Mouse (Mus musculus) retina, postnatal 1 day (tissue): ENCODE results near the gene Rab28.
"Not testable (repeated sequence)": the region's sequence is repeated elsewhere in the genome, so short reads cannot be mapped to it uniquely, and the experiment has no call there.

Experiments
- DNase-seq: peaks from one replicate; pipeline ENCODE4 v3.0.0-alpha.2; 2012

The Rab28 gene

GRCm38 (mm10) chr5:41708051-41708630 lies at the start of gene Rab28:
Rab28 (minus strand) TSS chr5:41708157.
- DNase-seq: peak; percentile 98

GRCm38 (mm10) chr5:41757338-41757737 lies 49.4 kb upstream of the Rab28 start:
- no peak for DNase-seq

GRCm38 (mm10) chr5:41756396-41756795 lies 48.4 kb upstream of the Rab28 start:
- DNase-seq: no peak

GRCm38 (mm10) chr5:41755373-41755960 lies 47.5 kb upstream of the Rab28 start:
- no peak for DNase-seq

- DNase-seq: no peak
Observed at GRCm38 (mm10) chr5:41754836-41755235, 46.9 kb upstream of the Rab28 start.

GRCm38 (mm10) chr5:41754226-41754775 lies 46.3 kb upstream of the Rab28 start:
- no peak for DNase-seq

- DNase-seq: no peak
Observed at GRCm38 (mm10) chr5:41752721-41753120, 44.8 kb upstream of the Rab28 start.

- no peak for DNase-seq
Observed at GRCm38 (mm10) chr5:41744898-41745780, 37.2 kb upstream of the Rab28 start.

- DNase-seq: no peak
Observed at GRCm38 (mm10) chr5:41744234-41744633, 36.3 kb upstream of the Rab28 start.

- no peak for DNase-seq
Observed at GRCm38 (mm10) chr5:41738817-41739216, 30.9 kb upstream of the Rab28 start.

- no peak for DNase-seq
Observed at GRCm38 (mm10) chr5:41737039-41737438, 29.1 kb upstream of the Rab28 start.

- no peak for DNase-seq
Observed at GRCm38 (mm10) chr5:41727017-41727416, 19.1 kb upstream of the Rab28 start.

GRCm38 (mm10) chr5:41725573-41725972 lies 17.6 kb upstream of the Rab28 start:
- DNase-seq: no peak

GRCm38 (mm10) chr5:41707115-41708015 lies 592 bp downstream of the Rab28 start:
- DNase-seq: peak; percentile 51

GRCm38 (mm10) chr5:41706777-41707114 lies 1.2 kb downstream of the Rab28 start:
- no peak for DNase-seq

GRCm38 (mm10) chr5:41701085-41701484 lies 6.9 kb downstream of the Rab28 start:
- DNase-seq: not testable (repeated sequence)

- no peak for DNase-seq
Observed at GRCm38 (mm10) chr5:41697958-41698357, 10.0 kb downstream of the Rab28 start.

GRCm38 (mm10) chr5:41685016-41685415 lies 22.9 kb downstream of the Rab28 start:
- DNase-seq: peak; percentile 61

GRCm38 (mm10) chr5:41683976-41684375 lies 24.0 kb downstream of the Rab28 start:
- no peak for DNase-seq

- DNase-seq: no peak
Observed at GRCm38 (mm10) chr5:41666012-41666411, 41.9 kb downstream of the Rab28 start.

GRCm38 (mm10) chr5:41636793-41637192 lies 71.2 kb downstream of the Rab28 start:
- no peak for DNase-seq
